ENCODE assay signal across 15 mouse cellular contexts in the genomic region with DNA sequence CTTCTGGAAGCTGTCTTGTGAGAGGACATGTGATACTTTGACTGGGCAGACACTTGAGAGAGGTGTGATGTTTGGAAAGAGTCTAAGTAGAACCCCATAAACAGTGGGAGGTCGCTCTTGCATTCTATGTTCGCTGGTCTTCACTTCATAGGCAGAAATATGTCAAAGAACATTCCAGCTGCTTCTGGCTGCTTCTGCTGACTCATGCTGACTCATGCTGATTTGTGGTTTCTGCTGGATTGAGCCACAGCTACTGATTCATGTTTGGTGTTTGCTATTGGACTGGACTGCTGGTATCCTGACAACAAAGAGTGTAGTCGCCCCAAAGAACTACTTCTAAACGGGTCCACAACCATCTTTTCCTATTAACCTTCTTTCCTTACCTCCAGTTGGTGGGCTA. TPM values are rescaled to one million over a fixed set of nuclear protein-coding genes. Genes with fewer than 3 reads are reported as not detected.
DNase-seq lines count a peak whose midpoint lies in the region; ATAC-seq lines count a peak whose summit lies in the region.
"Had no signal": no experiment of that assay in that cellular context is flagged by ENCODE, and none has a peak within 500 bp of the region (broad histone marks: within the 10 kb centered on the region; RNA-seq: fewer than 3 reads in every experiment).

No protein-coding gene starts in this region.

- no peaks in the 10 kb centered on the region for H3K27me3 ChIP-seq in heart, embryonic 12.5 days (replicated peaks)
- H3K27me3 ChIP-seq: neural tube, embryonic 12.5 days had no signal

- no peak overlapping the region for H3K27ac ChIP-seq in heart, embryonic 12.5 days (ENCODE audit: poor library complexity, severe bottlenecking)
- H3K27ac ChIP-seq: neural tube, embryonic 12.5 days had no signal

- no peak overlapping the region for H3K4me3 ChIP-seq in heart, embryonic 12.5 days
- H3K4me3 ChIP-seq: megakaryocyte, embryonic 14.5 days; neural tube, embryonic 12.5 days had no signal

- DNase-seq in heart, adult 11 months = no peak
- DNase-seq in Muller cell, postnatal 12 days (ENCODE audit: inconsistent ontology term) = peak; percentile 92
- peak; percentile 92 for DNase-seq in c-Kit-negative CD71-positive TER-119-positive erythroid progenitor cells, embryonic 14.5 days (ENCODE audit: low read depth, low spot score)
- DNase-seq in mesoderm, embryonic 11.5 days (ENCODE audit: low read depth, low spot score) = peak; percentile 11
- DNase-seq in cerebellum, postnatal 4 days (ENCODE audit: low spot score in 2 of 2) = no peak
- no peak for DNase-seq in ovary, postnatal 14 days (ENCODE audit: low spot score)
- no peak for DNase-seq in thymus, postnatal 4 days
- DNase-seq: cerebellum, postnatal 25 days; gastrocnemius, postnatal 25 days; heart, postnatal 36 days; kidney, adult 8-10 months; right cerebral cortex, postnatal 25 days had no signal

- H3K4me1 ChIP-seq in heart, embryonic 12.5 days (replicated peaks) = peaks cover 25% of the 10 kb centered on the region
- H3K4me1 ChIP-seq: neural tube, embryonic 12.5 days had no signal

- no peaks in the 10 kb centered on the region for H3K36me3 ChIP-seq in heart, embryonic 12.5 days
- H3K36me3 ChIP-seq: neural tube, embryonic 12.5 days had no signal

- 82% methylated on average over 4 of the region's 4 CpGs for WGBS in heart, embryonic 12.5 days

- H3K9ac ChIP-seq in heart, embryonic 12.5 days = no peak overlapping the region
- H3K9ac ChIP-seq: neural tube, embryonic 12.5 days had no signal

- H3K9me3 ChIP-seq in heart, embryonic 12.5 days (replicated peaks) = no peaks in the 10 kb centered on the region; the same call in 1 of the 2 replicates
- H3K9me3 ChIP-seq: neural tube, embryonic 12.5 days had no signal

- no peak overlapping the region for H3K4me2 ChIP-seq in heart, embryonic 12.5 days
- H3K4me2 ChIP-seq: neural tube, embryonic 12.5 days had no signal

- ATAC-seq in heart, embryonic 12.5 days (ENCODE audit: insufficient number of reproducible peaks, low FRiP score) = peak; percentile 83

RNA-seq across cellular contexts. Expression of gene Ivd, which starts 20.0 kb away (rescaled TPM):
- 68.2 and 68.7 TPM in 2 replicates for polyA plus RNA-seq in heart, embryonic 12.5 days (2016; fragmentation: Nextera tagmentation; extraction: Ambion mirVana)

RNA-seq across cellular contexts. Expression of gene Knstrn, which starts 28.0 kb away (rescaled TPM):
- polyA plus RNA-seq in heart, embryonic 12.5 days (2016; fragmentation: Nextera tagmentation; extraction: Ambion mirVana) = 109 and 115 TPM in 2 replicates

RNA-seq across cellular contexts. Expression of gene Bahd1, which starts 58.4 kb away (rescaled TPM):
- polyA plus RNA-seq in heart, embryonic 12.5 days (2016; fragmentation: Nextera tagmentation; extraction: Ambion mirVana) = 4.5 and 4.8 TPM in 2 replicates

Comparison
In these comparisons a context has a peak if more than half of its experiments do, and no peak if none do; other contexts are left out.
1. DNase-seq: peak in Muller cell, postnatal 12 days (single experiment), c-Kit-negative CD71-positive TER-119-positive erythroid progenitor cells, embryonic 14.5 days (single experiment) and mesoderm, embryonic 11.5 days (single experiment); none in heart, adult 11 months (single experiment), cerebellum, postnatal 4 days (0 of 2), ovary, postnatal 14 days (single experiment) and thymus, postnatal 4 days (single experiment).